Mouse (Mus musculus) heart, adult 2 months (tissue): ENCODE measurements at regions not wholly inside any gene's neighbourhood (a gene's known extent, or its start where the extent isn't known, plus 50 kb on each side); places are given as distances from the start of the nearest gene placed in this dataset.

Source experiments
- CTCF ChIP-seq: fragments of 200-600 bp; IDR thresholded peaks from 2 replicates; pipeline ENCODE4 v1.8.1; 2022; ENCODE audit warnings: antibody characterized with exemption, mild to moderate bottlenecking, moderate library complexity
- POLR2A ChIP-seq: fragments of 200-500 bp; IDR thresholded peaks from 2 replicates; pipeline ENCODE4 v1.6.1; 2011; ENCODE audit warnings: mild to moderate bottlenecking, low read depth, low read length, control low read depth; ENCODE audit not compliant: insufficient read depth

GRCm38 (mm10) chr6:147755750-147756523 lies 280.3 kb downstream of the Ccdc91 start:
- TF ChIP-seq CTCF (no peak), POLR2A (no peak)
